Comparison of ENCODE assay signal across 12 mouse cellular contexts in genomic region chr11:104647188-104647867, GRCm38 (mm10). TPM values are rescaled to one million over a fixed set of nuclear protein-coding genes. Genes with fewer than 3 reads are reported as not detected.
DNase-seq lines count a peak whose midpoint lies in the region; ATAC-seq and TF ChIP-seq lines count a peak whose summit lies in the region.
"Had no signal": no experiment of that assay in that cellular context is flagged by ENCODE, and none has a peak within 500 bp of the region (broad histone marks: within the 10 kb centered on the region; RNA-seq: fewer than 3 reads in every experiment).

No protein-coding gene starts in this region.

- H3K9ac ChIP-seq in embryonic facial prominence, embryonic 14.5 days (ENCODE audit: low read depth, low read length): no peak overlapping the region

- no peak overlapping the region for H3K4me2 ChIP-seq in embryonic facial prominence, embryonic 14.5 days (ENCODE audit: low read depth, low read length)

- peaks cover 11% of the 10 kb centered on the region for H3K4me1 ChIP-seq in bone marrow macrophage, adult 2 months (ENCODE audit: control insufficient read depth, insufficient read depth, low read length)
- no peaks in the 10 kb centered on the region for H3K4me1 ChIP-seq in embryonic facial prominence, embryonic 14.5 days (ENCODE audit: control insufficient read depth, insufficient read depth, low read length)

- TF ChIP-seq CTCF in left cerebral cortex, adult 2 months (IDR thresholded peaks at IDR 0.05): no peak
- no peak for TF ChIP-seq CTCF in bone marrow macrophage, adult 2 months (IDR thresholded peaks at IDR 0.05; ENCODE audit: low read depth, low read length)

- no peaks in the 10 kb centered on the region for H3K36me3 ChIP-seq in embryonic facial prominence, embryonic 14.5 days (ENCODE audit: control insufficient read depth, insufficient read depth, low read length)
- H3K36me3 ChIP-seq: forebrain, embryonic 10.5 days had no signal

- peak overlapping the region; percentile 32; the same call in 1 of the 2 replicates for H3K27ac ChIP-seq in left cerebral cortex, adult 2 months
- peak overlapping the region; percentile 4; the same call in 1 of the 2 replicates for H3K27ac ChIP-seq in bone marrow macrophage, adult 2 months (ENCODE audit: insufficient read depth, low read depth, low read length)
- H3K27ac ChIP-seq in embryonic facial prominence, embryonic 14.5 days (replicated peaks; ENCODE audit: low read depth, low read length): no peak overlapping the region
- H3K27ac ChIP-seq: forebrain, embryonic 10.5 days had no signal

- intact Hi-C loops in left cerebral cortex, adult 2 months (cut with DNase I): no loop called here
- intact Hi-C loops in left cerebral cortex, postnatal 4 days (cut with DNase I): no loop called here

- TF ChIP-seq POLR2A in bone marrow macrophage, adult 2 months (IDR thresholded peaks at IDR 0.05; ENCODE audit: borderline replicate concordance, low read depth, low read length): no peak

- H3K9me3 ChIP-seq in embryonic facial prominence, embryonic 14.5 days (ENCODE audit: control insufficient read depth, low read length): no peaks in the 10 kb centered on the region
- H3K9me3 ChIP-seq: forebrain, embryonic 10.5 days had no signal

- no peak for ATAC-seq in embryonic facial prominence, embryonic 14.5 days (ENCODE audit: low read depth)
- ATAC-seq in megakaryocyte progenitor cell, adult 5-6 weeks (replicated peaks; ENCODE audit: poor library complexity): peak; percentile 92

- WGBS in embryonic facial prominence, embryonic 14.5 days: 49% methylated on average over 8 of the region's 8 CpGs

- no peak for DNase-seq in left cerebral cortex, adult 2 months (ENCODE audit: extremely low spot score in 1 of 2, low spot score in 2 of 2)
- DNase-seq in left cerebral cortex, postnatal 4 days: no peak
- DNase-seq in embryonic facial prominence, embryonic 14.5 days (ENCODE audit: low spot score): peak; percentile 17
- no peak for DNase-seq in embryo, embryonic 10.5 days (ENCODE audit: low spot score)
- no peak for DNase-seq in gastrocnemius, postnatal 10 days
- DNase-seq: gastrocnemius, postnatal 14 days; kidney, adult 8-10 months; lung, postnatal 14 days; thymus, postnatal 36 days had no signal

- no peaks in the 10 kb centered on the region for H3K27me3 ChIP-seq in embryonic facial prominence, embryonic 14.5 days (replicated peaks; ENCODE audit: control insufficient read depth, insufficient read depth, low read length)

- H3K4me3 ChIP-seq in left cerebral cortex, adult 2 months: no peak overlapping the region
- H3K4me3 ChIP-seq in bone marrow macrophage, adult 2 months (ENCODE audit: insufficient read depth, low read length): peak overlapping the region; percentile 12
- no peak overlapping the region for H3K4me3 ChIP-seq in embryonic facial prominence, embryonic 14.5 days (ENCODE audit: low read depth, low read length)
- H3K4me3 ChIP-seq: forebrain, embryonic 10.5 days had no signal

RNA-seq across cellular contexts. Expression of gene Gm11639, which starts 38.2 kb away (rescaled TPM):
- 1 to 10 TPM in 1 of 2 experiments, under 1 TPM in 1; 0.79 to 1.3 TPM for total RNA-seq in left cerebral cortex, adult 2 months (2021)
- total RNA-seq in left cerebral cortex, postnatal 4 days (2021): under 1 TPM; 0.79 to 0.96 TPM
- polyA plus RNA-seq in bone marrow macrophage, adult 2 months (2012; ENCODE audit: insufficient read depth, insufficient read length, missing spikeins): not detected in 2 replicates
- polyA plus RNA-seq in embryonic facial prominence, embryonic 14.5 days (2014; fragmentation: Nextera tagmentation; extraction: Ambion mirVana): 0.01 TPM in 1 of 2 replicates, not detected in the other
- not detected in 2 replicates for total RNA-seq in megakaryocyte progenitor cell, adult 5-6 weeks (2015)
- total RNA-seq in megakaryocyte progenitor cell, adult 5-6 weeks (2017): 0.07 TPM in 1 of 2 replicates, not detected in the other
- under 1 TPM; 0.02 to 0.07 TPM for total RNA-seq in gastrocnemius, postnatal 10 days (2021)
- polyA plus RNA-seq: forebrain, embryonic 10.5 days had no signal

RNA-seq across cellular contexts. Expression of gene Itgb3, which starts 39.5 kb away (rescaled TPM):
- 1 to 10 TPM; 2.9 to 3.4 TPM for total RNA-seq in left cerebral cortex, adult 2 months (2021)
- 1 to 10 TPM; 4.1 TPM for total RNA-seq in left cerebral cortex, postnatal 4 days (2021)
- 2.4 and 2.7 TPM in 2 replicates for polyA plus RNA-seq in bone marrow macrophage, adult 2 months (2012; ENCODE audit: insufficient read depth, insufficient read length, missing spikeins)
- 2.1 and 2.6 TPM in 2 replicates for polyA plus RNA-seq in embryonic facial prominence, embryonic 14.5 days (2014; fragmentation: Nextera tagmentation; extraction: Ambion mirVana)
- 2.0 and 2.2 TPM in 2 replicates for total RNA-seq in megakaryocyte progenitor cell, adult 5-6 weeks (2015)
- total RNA-seq in megakaryocyte progenitor cell, adult 5-6 weeks (2017): 4.0 and 5.3 TPM in 2 replicates
- 10 to 100 TPM in 1 of 2 experiments, 1 to 10 TPM in 1; 4.7 to 15.9 TPM for total RNA-seq in gastrocnemius, postnatal 10 days (2021)
